Mouse (Mus musculus) mouse embryonic stem cell (cell line): ENCODE measurements around the gene Slc25a44.

Experiments
- in situ Hi-C, 2 experiments: fragments of 300-500 bp; cut with MboI; formaldehyde crosslinking; loops; 1 replicate in 1 of 2; 3 replicates in 1 of 2; pipeline ENCODE4 v1.14.3; 2019 to 2020; ENCODE audit warnings: low sequenced_read_pairs in 2 of 2, low pct_unique_long_range_greater_than_20kb in 1 of 2, mixed read lengths in 1 of 2; ENCODE audit not compliant: unreplicated experiment in 1 of 2

The Slc25a44 gene

DNA sequence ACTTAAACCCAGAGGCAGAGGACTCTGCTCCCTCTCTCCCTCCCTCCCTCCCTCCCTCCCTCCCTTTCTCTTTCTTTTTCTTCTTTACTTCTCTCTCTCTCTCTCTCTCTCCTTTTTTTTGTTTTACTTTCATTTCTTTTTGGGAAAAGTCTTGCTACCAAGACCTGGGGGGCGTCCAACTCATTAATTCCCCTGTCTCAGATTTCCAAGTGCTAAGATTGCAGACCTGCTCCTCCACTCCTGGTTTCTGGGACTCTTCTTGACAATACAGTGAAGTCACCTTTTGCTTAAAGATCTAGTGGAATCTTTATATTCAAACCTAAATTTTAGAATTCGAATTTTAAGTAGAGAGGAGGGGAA, 371 bp upstream of the Slc25a44 start:
- in situ Hi-C loops: no loop called here

DNA sequence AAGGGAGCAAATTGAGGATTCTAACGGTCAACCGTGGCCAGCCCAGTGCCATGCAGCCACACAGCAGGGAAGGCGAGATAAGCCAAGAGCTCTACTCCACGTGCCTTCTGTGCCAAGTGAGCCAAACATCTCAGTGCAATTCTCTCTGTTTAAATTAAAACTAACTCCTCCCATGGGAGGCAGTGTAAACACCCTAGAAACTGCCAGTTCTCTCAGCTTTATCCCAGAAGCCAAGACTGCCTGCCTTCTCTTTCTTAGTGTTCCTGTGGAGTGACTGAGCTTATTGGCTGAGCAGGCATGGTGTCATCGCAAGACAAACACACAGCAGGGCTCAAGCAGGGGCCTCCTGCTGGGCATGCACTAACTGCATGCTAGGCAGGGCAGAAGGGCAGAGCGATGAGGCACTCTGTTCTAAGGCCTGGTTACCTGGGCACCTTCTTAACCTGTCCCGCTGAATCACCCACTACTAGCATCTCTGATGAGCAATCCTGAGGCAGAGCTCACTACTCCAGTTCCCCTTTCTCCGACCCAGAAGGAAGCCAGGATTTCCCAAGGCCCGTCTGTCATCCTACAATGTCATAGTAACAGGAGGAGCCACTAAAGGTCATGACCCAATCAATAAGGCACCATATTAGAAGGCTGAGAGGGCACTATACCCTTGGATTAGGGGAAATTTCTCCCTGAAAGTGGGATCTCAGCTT, 2.8 kb downstream of the Slc25a44 start:
- in situ Hi-C loops: no loop called here

DNA sequence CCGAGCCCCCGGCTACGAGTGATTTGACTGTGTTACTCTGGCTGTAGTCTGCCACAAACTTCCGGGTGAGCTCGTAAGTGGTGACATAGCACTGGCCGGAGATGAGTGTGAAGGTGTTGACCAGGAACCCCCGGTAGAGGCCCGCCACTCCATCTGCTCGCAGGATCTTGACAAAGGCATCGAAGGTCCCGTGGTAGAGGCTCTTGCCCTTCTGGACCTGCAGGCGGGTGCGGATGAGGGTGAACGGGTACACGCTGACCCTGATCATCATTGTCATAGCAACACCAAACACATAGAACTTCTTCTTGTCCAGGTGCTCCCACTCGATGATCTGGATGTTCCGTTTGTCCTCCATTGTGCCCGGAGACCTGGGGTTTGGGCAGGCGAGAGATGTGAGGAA, 4.2 kb downstream of the Slc25a44 start:
- in situ Hi-C loops: no loop called here

DNA sequence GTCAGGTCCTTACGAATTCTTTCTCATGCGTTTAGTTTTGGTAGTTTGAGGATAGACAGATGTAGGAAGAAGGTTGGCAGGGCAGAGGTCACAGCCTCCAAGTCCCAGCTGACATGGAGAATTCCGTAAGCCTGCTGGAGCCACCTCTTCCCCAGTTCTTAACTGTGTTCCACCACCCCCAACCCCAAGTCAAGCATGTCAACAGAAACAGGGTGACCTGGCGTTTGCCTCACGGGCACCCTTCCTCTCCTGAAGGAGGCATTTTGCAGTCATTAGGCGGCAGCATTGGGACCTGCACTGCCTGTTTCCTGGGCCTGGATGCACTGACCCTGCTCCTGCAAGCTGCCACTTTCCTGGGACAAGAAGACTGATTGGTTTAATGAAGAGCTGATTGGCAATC, 6.9 kb downstream of the Slc25a44 start:
- in situ Hi-C loops: no loop called here

DNA sequence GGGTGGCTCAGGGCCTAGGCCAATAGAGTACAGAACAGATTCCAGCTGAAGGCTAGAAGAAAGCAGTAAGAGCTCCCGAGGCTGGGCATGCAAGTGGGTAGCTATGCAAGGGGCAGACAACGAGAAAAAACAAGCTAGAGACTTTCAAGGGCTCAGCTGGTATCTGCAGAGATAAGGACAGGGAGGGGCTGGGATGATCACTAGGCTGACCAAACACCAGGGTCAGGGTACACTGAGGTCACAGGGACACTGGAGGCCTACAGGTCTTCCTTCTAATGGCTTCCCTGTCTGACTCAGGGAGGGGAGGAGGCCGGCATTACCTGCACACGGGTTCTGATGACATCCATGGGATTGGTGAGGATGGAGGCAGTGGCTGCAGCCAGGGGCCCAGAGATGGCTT, 9.3 kb downstream of the Slc25a44 start:
- in situ Hi-C loops: no loop called here

DNA sequence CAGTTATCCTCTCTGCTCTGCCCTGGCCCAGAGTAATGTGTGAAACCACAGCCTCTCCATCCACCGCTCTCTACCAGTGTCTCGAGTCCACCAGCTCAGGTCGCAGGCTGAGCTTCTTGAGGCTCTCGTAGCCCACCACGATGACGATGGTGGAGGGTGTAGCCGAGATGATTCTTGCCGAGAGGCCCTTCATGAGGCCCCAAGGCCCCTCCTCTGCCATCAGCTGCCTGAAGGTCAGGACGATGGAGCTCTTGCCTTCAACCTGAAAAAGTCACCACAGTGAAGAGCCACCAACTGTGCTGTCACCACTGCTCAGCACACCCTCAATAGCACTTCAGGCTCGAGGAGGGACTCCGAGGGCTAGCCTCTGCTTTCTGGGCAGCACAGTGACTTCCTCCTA, 12.3 kb downstream of the Slc25a44 start:
- in situ Hi-C loops: no loop called here

DNA sequence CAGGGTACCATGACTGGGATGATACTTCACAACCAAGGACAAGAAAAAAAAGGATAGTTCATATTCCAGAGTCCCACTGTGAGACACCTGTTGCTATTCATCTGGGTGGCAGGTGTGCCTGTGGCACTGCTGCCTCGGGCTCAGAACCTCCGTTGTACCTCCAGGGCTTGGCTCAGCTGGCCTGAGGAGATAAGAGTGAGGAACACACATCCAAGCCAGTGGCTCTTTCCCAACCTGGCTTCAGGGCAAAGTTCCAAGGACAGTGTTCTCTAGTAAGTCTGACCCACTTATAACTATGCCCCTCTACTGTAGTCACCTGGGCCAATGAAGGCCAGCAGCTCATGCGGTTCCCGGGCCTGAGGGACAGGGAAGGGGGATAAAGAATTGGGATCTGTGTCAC, 13.3 kb downstream of the Slc25a44 start:
- in situ Hi-C loops: no loop called here

DNA sequence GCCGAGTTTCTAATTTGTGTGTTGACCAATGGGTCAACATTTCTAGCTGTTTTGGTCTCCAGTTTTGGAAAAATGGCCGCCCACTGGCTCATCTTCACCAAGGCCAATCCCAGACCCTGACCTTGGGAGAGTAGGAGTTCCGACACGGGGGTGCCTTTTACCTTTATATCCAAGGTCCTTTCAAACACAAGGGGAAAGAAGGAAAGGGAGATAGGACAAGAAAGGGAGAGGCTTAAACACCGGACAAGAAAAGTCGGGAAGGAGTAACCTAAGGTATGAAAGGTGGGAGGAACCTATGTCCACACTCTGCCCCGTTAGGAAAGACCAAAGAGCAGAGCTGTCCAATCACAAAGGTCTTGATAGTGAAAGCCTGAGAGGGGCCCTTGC, 14.3 kb downstream of the Slc25a44 start:
- in situ Hi-C loops: no loop called here

DNA sequence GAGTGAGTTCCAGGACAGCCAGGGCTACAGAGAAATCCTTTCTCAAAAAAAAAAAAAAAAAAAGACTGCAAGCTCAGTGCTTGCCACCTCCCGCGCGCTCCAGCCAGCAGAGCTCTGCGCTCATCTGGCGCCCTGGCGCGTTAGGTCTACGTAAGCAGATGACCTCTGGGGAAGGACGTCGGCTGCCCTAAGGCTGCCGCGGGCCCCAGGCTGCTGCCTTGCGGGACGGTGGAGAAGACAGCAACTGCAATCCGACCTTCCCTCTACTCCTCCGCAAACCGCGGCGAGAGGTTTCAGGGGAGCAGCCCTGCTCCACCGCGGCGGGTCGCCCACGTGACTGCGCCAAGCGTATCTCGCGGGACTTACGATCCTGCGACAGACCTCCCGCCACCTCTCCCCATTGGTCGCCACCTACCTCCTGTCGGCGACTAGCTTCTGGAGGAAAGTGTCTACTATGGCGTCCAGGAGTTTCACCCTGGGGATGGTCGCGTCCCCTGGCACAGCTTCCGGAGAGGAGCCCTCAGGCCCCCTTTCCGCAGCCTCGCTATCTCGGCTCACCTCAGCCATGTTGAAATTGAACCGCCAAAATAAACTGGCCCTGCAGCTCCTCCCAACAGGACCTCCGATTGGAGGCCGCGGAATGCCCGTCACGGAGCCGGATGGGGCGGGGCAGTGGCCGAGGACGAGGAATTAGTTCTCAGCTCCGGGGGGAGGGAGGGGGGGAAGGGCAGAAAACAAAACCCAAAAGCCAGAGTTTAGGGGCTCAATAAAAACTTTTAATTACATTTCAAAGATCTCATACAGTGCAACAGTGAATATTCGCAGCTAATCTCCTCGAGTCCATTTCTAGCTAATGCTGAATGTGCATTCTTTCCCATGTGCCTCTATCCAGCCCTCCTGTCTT, 14.9 kb downstream of the Slc25a44 start, which contains the start of gene Pmf1:
Gene Pmf1, minus strand, starts transcription at position 591 of the 904 bp plus-strand sequence.
- in situ Hi-C loops: loop anchor here (5.0 to 10.0 kb wide), 3 partner anchors 52 to 345 kb away; partner anchors contain the start of gene Sema4a (in 1 of the 2)

DNA sequence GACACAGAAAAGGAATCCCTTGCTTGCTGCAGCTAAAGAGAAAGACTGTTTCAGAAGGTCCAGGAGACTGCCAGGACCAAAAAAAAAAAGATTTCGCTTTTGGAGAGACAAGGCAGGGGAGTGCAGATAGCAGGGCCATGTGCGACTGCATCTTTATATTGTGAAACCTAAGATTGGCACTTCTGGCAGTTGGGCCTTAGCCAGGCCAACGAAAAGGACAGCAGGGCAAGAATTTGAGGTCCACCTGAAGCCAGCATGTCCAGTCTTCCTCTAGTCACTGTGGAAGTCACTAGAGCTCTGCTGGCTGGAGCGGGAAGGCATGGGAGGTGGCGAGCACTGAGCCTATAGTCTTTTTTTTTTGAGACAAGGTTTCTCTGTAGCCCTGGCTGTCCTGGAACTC, 16.0 kb downstream of the Slc25a44 start:
- in situ Hi-C loops: loop anchor here (5.0 to 10.0 kb wide), 3 partner anchors 53 to 346 kb away; partner anchors contain the start of gene Sema4a (in 1 of the 2)

DNA sequence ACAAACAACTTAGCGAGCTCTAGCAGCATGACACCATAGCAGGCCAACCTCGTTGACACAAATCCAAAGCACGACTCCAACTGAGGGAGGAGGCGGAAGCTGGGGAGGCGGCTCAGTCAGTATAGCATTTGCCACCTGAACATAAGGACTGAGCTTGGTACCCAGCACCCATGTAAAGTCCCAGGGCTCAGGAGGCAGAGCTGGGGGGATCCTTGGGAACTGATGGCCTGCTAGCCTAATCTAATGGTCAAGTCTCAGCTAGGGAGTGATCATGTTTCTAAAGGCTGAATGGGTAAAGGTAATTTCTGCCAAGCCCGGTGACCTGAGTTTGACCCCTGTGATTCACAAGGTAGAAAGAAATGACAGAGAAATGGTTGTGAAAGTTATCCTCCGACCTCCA, 17.4 kb downstream of the Slc25a44 start:
- in situ Hi-C loops: loop anchor here (5.0 to 10.0 kb wide), 3 partner anchors 55 to 347 kb away; partner anchors contain the start of gene Sema4a (in 1 of the 2)

DNA sequence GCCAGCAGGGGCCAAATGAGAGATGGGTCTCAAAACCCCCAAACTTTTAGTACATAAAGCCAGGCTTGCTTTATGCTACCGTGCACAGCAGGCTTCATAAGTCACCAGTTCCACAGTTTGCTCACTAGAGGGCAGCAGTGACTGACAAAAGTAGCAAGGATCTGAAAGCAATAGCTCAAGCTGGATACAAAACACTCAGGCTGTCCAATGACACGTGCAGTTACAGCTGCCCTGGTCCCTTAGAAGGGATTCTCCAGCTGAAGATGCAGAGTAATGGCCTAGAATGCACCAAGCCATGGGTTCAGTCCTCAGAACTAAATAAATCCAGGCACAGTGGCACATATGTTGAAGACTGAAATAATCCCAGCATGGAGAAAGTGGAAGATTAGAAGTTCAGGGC, 17.8 kb downstream of the Slc25a44 start:
- in situ Hi-C loops: loop anchor here (5.0 to 10.0 kb wide), 3 partner anchors 55 to 348 kb away; partner anchors contain the start of gene Sema4a (in 1 of the 2)

DNA sequence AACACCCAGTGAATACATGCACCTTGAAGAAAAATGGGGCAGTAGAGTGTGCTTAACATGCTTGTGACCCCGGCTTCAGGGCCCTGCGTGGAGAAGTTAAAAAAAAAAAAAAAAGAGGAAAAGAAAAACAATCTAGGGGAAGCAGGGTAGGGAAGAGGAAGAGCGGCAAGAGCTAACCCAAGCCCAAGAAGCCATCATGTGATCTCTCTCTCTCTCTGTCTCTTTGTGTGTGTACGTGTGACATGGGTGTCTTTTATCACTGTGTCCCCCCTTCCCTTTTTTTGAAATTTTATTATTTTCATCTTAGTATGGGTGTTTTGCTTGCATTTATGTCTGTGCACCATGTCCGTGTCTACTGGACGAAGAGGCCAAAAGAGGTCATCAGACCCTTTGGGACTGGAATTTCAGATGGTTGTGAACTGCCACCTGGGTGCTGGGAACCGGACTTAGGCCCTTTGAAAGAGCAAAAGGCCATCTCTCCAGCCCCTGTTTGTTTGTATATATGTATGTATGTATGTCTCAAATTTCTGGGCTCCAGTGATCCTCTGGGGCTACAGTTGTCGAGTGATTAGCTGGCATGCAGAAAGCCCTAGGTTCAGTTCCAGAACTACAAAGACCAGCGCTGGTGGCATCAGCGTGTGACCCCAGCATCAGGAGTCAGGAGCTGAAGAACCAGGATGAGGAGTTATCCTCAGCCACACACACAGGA, 21.3 kb downstream of the Slc25a44 start:
- in situ Hi-C loops: loop anchor here (5.0 to 10.0 kb wide), 3 partner anchors 74 to 351 kb away; no protein-coding TSS in a partner anchor

DNA sequence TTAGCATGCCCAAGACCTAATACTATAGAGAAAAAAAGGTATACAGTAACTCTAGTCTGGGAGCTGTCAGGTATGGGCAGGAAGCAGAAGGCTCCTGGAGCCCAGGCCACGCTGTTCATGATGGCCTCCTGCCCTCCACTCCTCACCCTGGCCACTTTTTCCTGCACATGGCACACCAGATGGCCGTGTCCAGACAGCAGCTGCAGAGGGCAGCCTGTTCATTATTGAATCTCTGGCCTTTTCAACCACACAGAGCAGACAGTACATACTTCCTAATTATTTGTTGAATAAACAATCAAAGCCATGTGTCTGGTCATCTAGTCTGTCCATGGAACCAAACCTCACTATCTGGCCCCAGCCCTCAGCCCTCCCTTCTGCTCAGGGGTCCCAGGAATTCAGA, 26.3 kb downstream of the Slc25a44 start:
- in situ Hi-C loops: no loop called here

DNA sequence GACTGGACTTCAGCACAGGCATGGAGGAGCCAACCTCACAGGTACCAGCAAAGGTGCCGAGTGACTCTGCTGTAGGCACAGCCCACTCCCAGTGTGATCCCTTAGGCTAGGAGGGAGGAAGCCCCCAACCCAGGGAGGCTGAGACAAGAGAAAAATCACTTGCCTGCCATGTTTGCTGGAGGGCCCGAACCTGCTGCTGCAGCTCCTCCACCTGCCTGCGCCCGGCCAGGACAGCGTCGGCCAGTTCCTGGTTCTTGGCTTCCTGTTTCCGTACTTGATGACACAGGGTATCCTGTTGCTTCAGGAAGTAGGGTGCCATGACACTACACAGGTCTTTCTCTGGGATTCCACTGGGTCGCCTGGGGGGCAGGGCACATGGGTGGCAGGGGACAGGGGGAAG, 29.2 kb downstream of the Slc25a44 start:
- in situ Hi-C loops: no loop called here

DNA sequence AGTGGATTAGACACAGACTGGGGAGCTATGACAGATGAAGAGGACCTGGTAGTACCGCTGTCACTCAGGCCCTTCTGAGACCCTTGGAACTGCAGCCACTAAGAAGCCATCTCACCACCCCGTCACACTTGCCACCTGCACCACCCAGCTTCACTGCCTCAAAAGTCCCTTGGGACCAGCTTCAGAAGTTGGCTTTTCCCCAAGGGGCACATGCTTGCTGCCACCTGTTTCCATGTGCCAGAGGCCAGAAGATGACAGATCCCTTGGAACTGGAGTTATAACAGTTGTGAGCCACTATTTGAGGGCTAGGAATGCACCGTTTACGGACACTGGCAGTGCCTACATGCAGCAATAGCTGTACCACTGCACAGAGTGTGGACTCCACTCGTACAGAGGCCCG, 29.7 kb downstream of the Slc25a44 start:
- in situ Hi-C loops: no loop called here

DNA sequence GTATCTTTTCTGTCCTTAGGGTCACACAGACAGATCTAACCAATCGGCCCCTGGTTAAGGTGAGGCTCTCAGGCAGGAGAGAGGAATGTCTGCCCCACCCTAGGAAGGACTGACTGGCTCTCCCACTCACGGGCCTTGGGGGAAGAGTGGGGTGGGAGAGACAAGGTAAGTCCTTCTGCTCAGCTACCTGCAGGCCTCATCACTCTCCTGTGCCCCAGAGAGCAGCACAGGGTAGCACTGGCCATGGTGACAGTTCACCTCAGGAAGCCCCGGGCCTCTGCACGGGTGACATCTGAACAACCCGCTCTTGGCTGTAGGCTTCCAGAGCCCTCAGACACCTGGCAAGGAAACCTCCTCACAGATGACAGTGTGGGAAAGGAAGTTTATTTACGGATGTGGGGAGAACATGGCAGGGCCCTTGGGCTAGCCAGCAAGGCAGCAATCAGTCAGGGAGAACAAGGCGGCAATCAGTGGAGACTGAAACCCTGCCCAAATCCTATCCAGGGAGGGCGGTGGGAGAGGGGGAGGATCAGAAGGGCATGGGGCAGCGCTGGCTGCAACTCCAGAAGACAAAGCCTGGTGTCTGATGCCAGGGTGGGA, 31.1 kb downstream of the Slc25a44 start:
- in situ Hi-C loops: no loop called here

DNA sequence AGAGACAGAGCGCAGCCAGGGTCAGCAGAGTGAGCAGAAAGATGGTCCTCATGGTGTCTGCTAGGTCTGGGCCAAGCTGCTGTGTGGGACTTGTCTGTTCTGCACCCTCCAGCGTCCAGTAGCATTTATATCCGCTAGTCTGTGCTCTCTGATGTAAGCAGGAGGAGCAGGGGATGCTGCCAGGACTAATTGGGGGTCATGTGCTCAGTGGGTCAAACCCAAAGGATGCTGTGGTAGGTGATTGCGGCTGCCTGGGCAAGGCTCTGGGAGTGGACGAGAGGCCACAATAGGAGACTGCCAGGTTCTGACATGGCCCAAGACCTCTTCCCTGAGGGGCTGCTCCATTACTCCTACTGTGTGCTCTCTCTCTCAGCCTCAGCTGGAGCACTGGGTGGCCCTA, 40.6 kb downstream of the Slc25a44 start, which contains the start of gene Bglap:
Gene Bglap, minus strand, starts transcription at position 101 of the 400 bp plus-strand sequence.
- in situ Hi-C loops: no loop called here
